In the genomic region with DNA sequence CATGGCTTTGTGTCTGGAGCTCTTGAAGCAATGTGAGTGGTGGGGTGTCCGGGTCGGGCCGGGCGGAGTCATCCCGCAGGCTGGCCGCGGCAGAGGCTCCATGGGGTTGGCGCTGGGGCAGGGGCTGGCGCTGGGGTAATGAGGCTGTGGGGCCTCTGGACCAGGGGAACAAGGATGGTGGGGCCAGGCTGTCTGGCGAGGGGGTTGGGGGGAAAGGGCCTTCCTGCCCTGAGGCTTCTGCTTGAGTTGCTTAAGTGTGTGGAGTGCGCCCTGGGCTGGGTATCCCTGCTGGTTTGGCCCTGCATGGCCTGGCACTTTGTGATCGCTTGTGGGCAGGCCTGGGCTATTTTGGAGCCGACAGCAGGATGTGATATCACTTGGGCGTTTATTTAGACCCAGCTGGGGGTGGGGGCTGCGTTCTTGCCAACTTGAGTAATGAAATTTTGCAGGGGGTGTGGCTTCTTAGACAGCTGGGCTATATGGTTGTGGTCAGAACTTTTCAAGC, we compare ENCODE assay signal across 8 mouse cellular contexts. TPM values are rescaled to one million over a fixed set of nuclear protein-coding genes. Genes with fewer than 3 reads are reported as not detected.
DNase-seq lines count a peak whose midpoint lies in the region; ATAC-seq and TF ChIP-seq lines count a peak whose summit lies in the region.

No protein-coding gene starts in this region.

- H3K4me1 ChIP-seq in hindbrain, embryonic 15.5 days (replicated peaks) = peaks cover 79% of the 10 kb centered on the region
- H3K4me1 ChIP-seq in limb, embryonic 11.5 days (ENCODE audit: control insufficient read depth, insufficient read depth, low read length) = peaks cover 19% of the 10 kb centered on the region
- peaks cover 39% of the 10 kb centered on the region for H3K4me1 ChIP-seq in midbrain, embryonic 11.5 days (ENCODE audit: control insufficient read depth, insufficient read depth, low read length)
- peaks cover 52% of the 10 kb centered on the region for H3K4me1 ChIP-seq in stomach, embryonic 14.5 days (ENCODE audit: control insufficient read depth, insufficient read depth, low read length)

- no peaks in the 10 kb centered on the region for H3K27me3 ChIP-seq in hindbrain, embryonic 15.5 days
- H3K27me3 ChIP-seq in limb, embryonic 11.5 days (ENCODE audit: control insufficient read depth, insufficient read depth, low read length) = no peaks in the 10 kb centered on the region
- H3K27me3 ChIP-seq in midbrain, embryonic 11.5 days (ENCODE audit: control insufficient read depth, insufficient read depth, low read length) = no peaks in the 10 kb centered on the region
- H3K27me3 ChIP-seq in stomach, embryonic 14.5 days (ENCODE audit: control insufficient read depth, insufficient read depth, low read length) = no peaks in the 10 kb centered on the region

- WGBS in hindbrain, embryonic 15.5 days = under 1% methylated on average over 15 of the region's 15 CpGs
- WGBS in limb, embryonic 11.5 days = under 1% methylated on average over 15 of the region's 15 CpGs
- WGBS in midbrain, embryonic 11.5 days = 2% methylated on average over 15 of the region's 15 CpGs
- under 1% methylated on average over 15 of the region's 15 CpGs for whole genome bisulfite sequencing in stomach, embryonic 14.5 days

- peak; percentile 9 for ATAC-seq in hindbrain, embryonic 15.5 days (ENCODE audit: low FRiP score, low read depth)
- ATAC-seq in limb, embryonic 11.5 days (ENCODE audit: insufficient number of reproducible peaks, low FRiP score, low TSS enrichment, low read depth) = no peak
- peak; percentile 25; the same call in 1 of the 2 replicates for ATAC-seq in midbrain, embryonic 11.5 days (ENCODE audit: low FRiP score)
- no peak for ATAC-seq in stomach, embryonic 14.5 days (ENCODE audit: insufficient number of reproducible peaks, insufficient read depth, low FRiP score, low read depth)

- peak; percentile 50 to 64 for DNase-seq in layer of hippocampus, adult 8-10 months (ENCODE audit: low spot score in 2 of 2)
- no peak for DNase-seq in layer of hippocampus, postnatal 25 days (ENCODE audit: extremely low spot score in 1 of 2, low spot score in 1 of 2)
- peak; percentile 59 to 67 for DNase-seq in cerebellum, postnatal 10 days
- peak; percentile 90 for DNase-seq in gastrocnemius, adult 2 months
- DNase-seq in limb, embryonic 11.5 days (ENCODE audit: low spot score) = peak; percentile 69
- peak; percentile 89 for DNase-seq in midbrain, embryonic 11.5 days (ENCODE audit: low spot score, missing footprints)

- peak overlapping the region; percentile 99 for H3K9ac ChIP-seq in hindbrain, embryonic 15.5 days
- peak overlapping the region; percentile 94 for H3K9ac ChIP-seq in limb, embryonic 11.5 days (ENCODE audit: low read length)
- peak overlapping the region; percentile 97 for H3K9ac ChIP-seq in midbrain, embryonic 11.5 days (ENCODE audit: low read length)
- peak overlapping the region; percentile 95 for H3K9ac ChIP-seq in stomach, embryonic 14.5 days (replicated peaks; ENCODE audit: low read depth, low read length)

- no peaks in the 10 kb centered on the region for H3K9me3 ChIP-seq in hindbrain, embryonic 15.5 days
- H3K9me3 ChIP-seq in limb, embryonic 11.5 days (ENCODE audit: control insufficient read depth, low read length) = no peaks in the 10 kb centered on the region
- no peaks in the 10 kb centered on the region for H3K9me3 ChIP-seq in midbrain, embryonic 11.5 days (ENCODE audit: control insufficient read depth, low read length)
- no peaks in the 10 kb centered on the region for H3K9me3 ChIP-seq in stomach, embryonic 14.5 days (ENCODE audit: control insufficient read depth, low read depth, low read length)

- H3K36me3 ChIP-seq in hindbrain, embryonic 15.5 days = no peaks in the 10 kb centered on the region
- no peaks in the 10 kb centered on the region for H3K36me3 ChIP-seq in limb, embryonic 11.5 days (ENCODE audit: control insufficient read depth, insufficient read depth, low read length)
- no peaks in the 10 kb centered on the region for H3K36me3 ChIP-seq in midbrain, embryonic 11.5 days (ENCODE audit: control insufficient read depth, insufficient read depth, low read length)
- H3K36me3 ChIP-seq in stomach, embryonic 14.5 days (ENCODE audit: control insufficient read depth, insufficient read depth, low read length) = no peaks in the 10 kb centered on the region

- peak overlapping the region; percentile 78 for H3K4me2 ChIP-seq in hindbrain, embryonic 15.5 days
- peak overlapping the region; percentile 56 for H3K4me2 ChIP-seq in limb, embryonic 11.5 days (ENCODE audit: low read depth, severe bottlenecking)
- peak overlapping the region; percentile 80 for H3K4me2 ChIP-seq in midbrain, embryonic 11.5 days
- peak overlapping the region; percentile 61 for H3K4me2 ChIP-seq in stomach, embryonic 14.5 days (replicated peaks; ENCODE audit: low read depth, low read length)

- peak overlapping the region; percentile 90 for H3K27ac ChIP-seq in gastrocnemius, adult 2 months
- H3K27ac ChIP-seq in hindbrain, embryonic 15.5 days (replicated peaks) = peak overlapping the region; percentile 95
- H3K27ac ChIP-seq in limb, embryonic 11.5 days (replicated peaks; ENCODE audit: low read depth, low read length) = no peak overlapping the region
- H3K27ac ChIP-seq in midbrain, embryonic 11.5 days (ENCODE audit: low read depth, low read length) = no peak overlapping the region; the same call in 1 of the 2 replicates
- H3K27ac ChIP-seq in stomach, embryonic 14.5 days (ENCODE audit: low read length) = peak overlapping the region; percentile 58; the same call in 1 of the 2 replicates

- intact Hi-C loops in gastrocnemius, adult 2 months (cut with DNase I) = loop anchor here (5.0 kb wide), 2 partner anchors 40 to 55 kb away; a partner anchor contains a TSS

- no peak for TF ChIP-seq CTCF in gastrocnemius, adult 2 months (IDR thresholded peaks at IDR 0.05)

- H3K4me3 ChIP-seq in gastrocnemius, adult 2 months = peak overlapping the region; percentile 91
- H3K4me3 ChIP-seq in hindbrain, embryonic 15.5 days = peak overlapping the region; percentile 90
- H3K4me3 ChIP-seq in limb, embryonic 11.5 days (ENCODE audit: low read depth, low read length) = peak overlapping the region; percentile 54
- peak overlapping the region; percentile 98 for H3K4me3 ChIP-seq in midbrain, embryonic 11.5 days (ENCODE audit: low read depth, low read length)
- H3K4me3 ChIP-seq in stomach, embryonic 14.5 days (ENCODE audit: low read depth, low read length) = peak overlapping the region; percentile 94

RNA-seq across cellular contexts. Expression of a gene that starts 53.1 kb away (rescaled TPM):
- total RNA-seq in layer of hippocampus, adult 8-10 months (2022) = 10 to 100 TPM; 10.4 to 22.0 (median 16.4) TPM
- 10 to 100 TPM; 14.3 to 18.8 TPM for total RNA-seq in layer of hippocampus, postnatal 25 days (2021)
- 10 to 100 TPM; 41.2 to 50.0 TPM for total RNA-seq in gastrocnemius, adult 2 months (2021)
- polyA plus RNA-seq in hindbrain, embryonic 15.5 days (2015; fragmentation: Nextera tagmentation; extraction: Ambion mirVana) = 42.4 and 44.8 TPM in 2 replicates
- polyA plus RNA-seq in limb, embryonic 11.5 days (2014; fragmentation: Nextera tagmentation; extraction: Ambion mirVana) = 82.0 and 83.8 TPM in 2 replicates
- 112 and 118 TPM in 2 replicates for polyA plus RNA-seq in midbrain, embryonic 11.5 days (2014; fragmentation: Nextera tagmentation; extraction: Ambion mirVana)
- 1,732 and 1,736 TPM in 2 replicates for polyA plus RNA-seq in stomach, embryonic 14.5 days (2014; fragmentation: Nextera tagmentation; extraction: Ambion mirVana)

Comparison
In these comparisons a context has a peak if more than half of its experiments do, and no peak if none do; other contexts are left out.
1. DNase-seq: peak in layer of hippocampus, adult 8-10 months (2 of 2), cerebellum, postnatal 10 days (2 of 2), gastrocnemius, adult 2 months (single experiment), limb, embryonic 11.5 days (single experiment) and midbrain, embryonic 11.5 days (single experiment); none in layer of hippocampus, postnatal 25 days (0 of 2).
2. H3K27ac ChIP-seq: peak in gastrocnemius, adult 2 months (single experiment), hindbrain, embryonic 15.5 days (single experiment) and stomach, embryonic 14.5 days (single experiment); none in limb, embryonic 11.5 days (single experiment) and midbrain, embryonic 11.5 days (single experiment).
3. ATAC-seq: peak in hindbrain, embryonic 15.5 days (single experiment) and midbrain, embryonic 11.5 days (single experiment); none in limb, embryonic 11.5 days (single experiment) and stomach, embryonic 14.5 days (single experiment).
4. RNA of a gene that starts 53.1 kb away (polyA plus RNA-seq): 1,732 to 1,736 TPM in stomach, embryonic 14.5 days; 112 to 118 TPM in midbrain, embryonic 11.5 days, 82.0 to 83.8 TPM in limb, embryonic 11.5 days and 42.4 to 44.8 TPM in hindbrain, embryonic 15.5 days; every median in the first group is over 10 times any median in the second.
5. Peak in every context shown above with its lines, with median percentiles within 50 percentile points of each other: H3K4me3 ChIP-seq, H3K4me2 ChIP-seq and H3K9ac ChIP-seq.